Mouse (Mus musculus): Measurements from ENCODE around the gene Gm9964. TPM values are rescaled to one million over a fixed set of nuclear protein-coding genes. Genes with fewer than 3 reads are reported as not detected.

The Gm9964 gene
- polyA plus RNA-seq, 1 experiment from 2014 or later: not detected

- Histone ChIP-seq H3K4me2 (no peak overlapping the region), H3K27ac (no peak overlapping the region), H3K9ac (no peak overlapping the region), H3K4me3 (no peak overlapping the region), H3K36me3 (ENCODE audit: poor library complexity, severe bottlenecking) (no peaks in the 10 kb centered on the region), H3K4me1 (no peaks in the 10 kb centered on the region), H3K27me3 (no peaks in the 10 kb centered on the region), H3K9me3 (replicated peaks) (no peaks in the 10 kb centered on the region)
- no peak for ATAC-seq
- 94% methylated on average over 3 of the region's 3 CpGs for WGBS
These were observed 3.7 kb downstream of the Gm9964 start for GRCm38 (mm10) chr11:79293025-79293424.

GRCm38 (mm10) chr11:79292130-79292529 is 4.6 kb downstream of the Gm9964 start:
- Histone ChIP-seq H3K4me2 (no peak overlapping the region), H3K4me1 (no peaks in the 10 kb centered on the region), H3K36me3 (ENCODE audit: poor library complexity, severe bottlenecking) (no peaks in the 10 kb centered on the region), H3K9ac (no peak overlapping the region), H3K4me3 (no peak overlapping the region), H3K27me3 (no peaks in the 10 kb centered on the region), H3K27ac (no peak overlapping the region), H3K9me3 (replicated peaks) (no peaks in the 10 kb centered on the region)
- ATAC-seq: no peak
- 84% methylated on average over 3 of the region's 3 CpGs for WGBS

DNA sequence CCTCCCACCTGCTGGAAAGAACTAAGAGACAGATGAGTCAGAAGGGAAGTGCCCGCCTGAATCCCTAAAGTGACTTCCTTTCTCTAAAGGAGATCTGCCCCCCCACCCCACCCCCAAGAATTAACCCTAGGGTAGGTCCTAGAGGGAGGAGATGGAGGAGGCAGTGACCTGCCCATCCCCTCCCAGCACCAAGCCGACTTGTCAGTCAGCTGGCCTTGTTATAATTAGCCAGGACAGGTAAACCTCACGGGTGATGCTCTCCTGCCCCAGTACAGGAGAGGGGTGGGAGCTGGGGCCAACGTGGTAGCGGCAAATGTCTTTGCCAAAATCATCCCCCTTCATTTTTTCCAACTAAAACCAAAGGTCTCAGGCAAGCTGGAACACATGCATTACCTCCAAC is 5.1 kb downstream of the Gm9964 start:
- no peaks in the 10 kb centered on the region for H3K27me3 ChIP-seq
- WGBS: 72% methylated on average over 5 of the region's 5 CpGs
- H3K27ac ChIP-seq: no peak overlapping the region

DNA sequence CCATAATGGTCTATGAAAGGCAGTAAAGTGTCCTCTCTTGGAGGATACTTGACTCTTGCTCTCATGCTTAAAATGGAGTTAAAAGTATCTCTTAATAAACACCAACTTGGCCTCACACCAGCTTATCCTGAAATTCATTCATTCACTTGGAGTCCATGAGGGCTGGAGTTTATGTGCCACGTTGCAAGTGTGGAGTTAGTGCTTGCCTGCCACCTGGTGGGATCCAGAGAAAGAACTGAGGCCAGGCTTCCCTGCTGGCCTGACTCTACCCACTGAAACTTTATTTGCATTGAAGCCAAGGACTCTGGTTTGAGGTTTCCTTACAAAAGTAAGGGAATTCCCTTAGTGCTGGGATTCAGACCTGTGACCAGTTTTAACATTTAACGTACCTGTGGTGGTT is 6.2 kb downstream of the Gm9964 start:
- no peak overlapping the region for H3K9ac ChIP-seq
- no peaks in the 10 kb centered on the region for H3K36me3 ChIP-seq (ENCODE audit: poor library complexity, severe bottlenecking)
- H3K4me1 ChIP-seq: no peaks in the 10 kb centered on the region
- WGBS: 50% methylated on average over 2 of the region's 2 CpGs
- no peaks in the 10 kb centered on the region for H3K9me3 ChIP-seq (replicated peaks)
- no peaks in the 10 kb centered on the region for H3K27me3 ChIP-seq
- no peak overlapping the region for H3K4me2 ChIP-seq
- H3K4me3 ChIP-seq: no peak overlapping the region
- H3K27ac ChIP-seq: no peak overlapping the region
- ATAC-seq: no peak

More for the DNA sequence above, 5.1 kb downstream of the Gm9964 start:
- Histone ChIP-seq H3K4me3 (no peak overlapping the region), H3K36me3 (ENCODE audit: poor library complexity, severe bottlenecking) (no peaks in the 10 kb centered on the region), H3K9ac (no peak overlapping the region), H3K4me2 (no peak overlapping the region), H3K4me1 (no peaks in the 10 kb centered on the region), H3K9me3 (replicated peaks) (no peaks in the 10 kb centered on the region)
- no peak for ATAC-seq

DNA sequence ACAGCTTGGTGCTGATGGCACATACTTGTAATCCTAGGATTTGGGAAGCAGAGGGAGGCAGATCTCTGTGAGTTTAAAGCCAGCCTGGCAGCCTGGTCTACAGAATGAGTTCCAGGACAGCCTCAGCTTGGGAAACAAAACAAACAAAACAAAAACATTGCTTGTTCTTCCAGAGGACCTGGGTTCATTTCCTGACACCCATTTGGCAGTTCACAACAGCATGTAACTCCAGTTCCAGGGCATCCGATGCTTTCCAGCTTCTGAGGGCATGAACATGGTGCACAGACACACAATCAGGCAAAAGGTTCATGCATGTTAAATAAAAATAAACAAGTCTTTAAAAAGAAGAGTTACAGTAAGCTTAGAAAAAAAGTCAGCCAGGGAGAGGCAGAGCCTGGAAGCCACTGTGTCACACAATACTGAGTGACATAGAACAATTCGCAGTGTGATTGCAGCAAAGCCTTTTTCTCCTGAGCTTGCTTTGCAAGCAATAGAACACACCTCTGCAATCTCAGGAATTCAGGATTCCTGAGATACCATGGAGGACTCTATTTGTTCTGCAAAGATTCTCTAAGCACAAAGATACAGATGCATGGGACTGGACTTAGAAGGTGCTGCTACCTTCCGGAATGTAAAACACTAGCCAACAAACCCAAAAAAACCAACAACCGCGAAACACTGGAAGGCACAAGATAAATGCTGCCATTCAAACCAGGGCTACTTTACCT is 7.6 kb downstream of the Gm9964 start:
- Histone ChIP-seq H3K36me3 (ENCODE audit: poor library complexity, severe bottlenecking) (no peaks in the 10 kb centered on the region), H3K27ac (no peak overlapping the region), H3K9me3 (replicated peaks) (0 out of 2 replicates have a peak, but pooled peaks cover under 1% of the 10 kb centered on the region), H3K27me3 (no peaks in the 10 kb centered on the region), H3K4me3 (no peak overlapping the region), H3K9ac (no peak overlapping the region), H3K4me2 (no peak overlapping the region), H3K4me1 (no peaks in the 10 kb centered on the region)
- WGBS: 94% methylated on average over 5 of the region's 5 CpGs
- no peak for ATAC-seq

DNA sequence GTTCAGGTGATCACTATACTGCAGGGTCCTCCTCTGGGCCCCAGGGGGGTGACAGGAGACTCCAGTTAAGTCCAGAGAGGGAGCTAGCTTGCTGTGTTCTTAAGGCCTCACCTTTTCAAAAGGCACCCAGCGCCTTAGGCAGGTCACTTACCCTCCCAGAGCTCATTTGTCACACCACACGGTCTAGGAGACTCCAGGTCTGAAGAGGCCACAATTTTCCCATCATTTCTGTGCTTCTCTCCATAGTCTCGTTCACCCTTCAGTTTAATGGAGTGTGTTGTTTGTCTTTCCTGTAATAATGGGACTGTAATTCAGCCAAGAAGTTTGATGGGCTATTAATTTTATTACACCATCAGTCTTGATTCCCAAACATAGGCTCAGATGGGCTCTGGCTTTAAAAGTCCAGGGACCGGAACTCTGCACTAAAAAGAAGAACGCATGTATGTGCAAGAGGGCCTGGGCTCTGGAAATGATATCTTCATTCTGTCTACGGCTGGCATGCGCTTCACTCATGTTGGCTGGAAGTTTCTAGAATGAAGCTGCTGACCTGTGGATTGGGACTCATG is 8.3 kb downstream of the Gm9964 start:
- 82% methylated on average over 7 of the region's 7 CpGs for WGBS
- H3K4me2 ChIP-seq: no peak overlapping the region
- no peaks in the 10 kb centered on the region for H3K27me3 ChIP-seq

DNA sequence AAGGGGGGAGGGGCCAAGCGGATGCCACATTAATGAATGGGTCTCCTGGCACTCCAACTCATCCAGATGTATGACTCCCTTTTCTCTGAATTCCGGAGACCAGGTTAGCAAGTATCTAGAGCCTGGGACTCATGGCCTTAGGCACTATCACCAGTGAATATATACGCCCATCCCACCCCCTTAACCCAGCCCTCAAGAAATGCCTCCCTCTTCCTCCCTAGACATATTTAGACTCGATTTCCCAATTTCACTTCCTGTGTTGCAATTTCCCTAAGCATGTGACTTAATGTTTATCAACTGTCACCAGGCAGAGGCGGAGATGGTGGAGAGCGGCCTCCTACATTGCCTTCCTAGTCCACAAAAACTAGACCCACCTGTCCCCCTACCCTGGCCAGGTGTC is 9.3 kb downstream of the Gm9964 start:
- Histone ChIP-seq H3K27ac (no peak overlapping the region), H3K4me1 (no peaks in the 10 kb centered on the region), H3K36me3 (ENCODE audit: poor library complexity, severe bottlenecking) (no peaks in the 10 kb centered on the region), H3K27me3 (no peaks in the 10 kb centered on the region), H3K4me2 (no peak overlapping the region), H3K4me3 (no peak overlapping the region), H3K9me3 (replicated peaks) (0 out of 2 replicates have a peak, but pooled peaks cover 4% of the 10 kb centered on the region), H3K9ac (no peak overlapping the region)
- no peak for ATAC-seq
- WGBS: 83% methylated on average over 6 of the region's 6 CpGs

More for the DNA sequence above, 8.3 kb downstream of the Gm9964 start:
- H3K9me3 ChIP-seq (replicated peaks): 0 out of 2 replicates have a peak, but pooled peaks cover 4% of the 10 kb centered on the region
- H3K36me3 ChIP-seq (ENCODE audit: poor library complexity, severe bottlenecking): no peaks in the 10 kb centered on the region
- H3K27ac ChIP-seq: no peak overlapping the region
- H3K9ac ChIP-seq: no peak overlapping the region
- H3K4me1 ChIP-seq: no peaks in the 10 kb centered on the region
- no peak for ATAC-seq
- H3K4me3 ChIP-seq: no peak overlapping the region

DNA sequence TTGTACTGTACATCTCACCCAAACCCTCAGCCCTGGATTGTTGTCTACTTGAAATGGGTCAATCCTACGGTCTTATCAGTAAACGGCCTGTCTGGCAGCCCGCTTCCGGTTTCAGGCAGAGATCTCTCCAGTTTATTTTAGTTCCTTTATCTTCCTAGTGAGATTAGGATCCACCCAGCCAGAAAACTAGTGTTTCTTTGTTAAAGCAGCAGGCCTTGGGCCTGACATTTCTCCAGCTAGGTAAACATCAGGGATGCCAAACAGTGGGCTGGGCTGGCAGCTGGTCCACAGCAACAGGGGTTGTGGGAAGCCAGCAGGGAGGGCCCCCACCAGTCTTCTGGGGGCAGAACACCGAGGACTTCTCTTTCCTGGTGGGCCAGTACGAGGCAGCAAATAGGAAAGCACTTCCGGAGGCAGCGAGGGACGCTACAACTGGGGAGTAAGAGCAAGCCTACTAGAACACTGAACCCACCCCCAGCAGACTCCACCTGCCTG is 10.4 kb downstream of the Gm9964 start:
- 84% methylated on average over 9 of the region's 9 CpGs for WGBS
- Histone ChIP-seq H3K27ac (no peak overlapping the region), H3K36me3 (ENCODE audit: poor library complexity, severe bottlenecking) (no peaks in the 10 kb centered on the region), H3K9me3 (replicated peaks) (0 out of 2 replicates have a peak, but pooled peaks cover 4% of the 10 kb centered on the region), H3K4me2 (no peak overlapping the region), H3K4me1 (no peaks in the 10 kb centered on the region), H3K9ac (no peak overlapping the region), H3K27me3 (no peaks in the 10 kb centered on the region), H3K4me3 (no peak overlapping the region)
- no peak for ATAC-seq

DNA sequence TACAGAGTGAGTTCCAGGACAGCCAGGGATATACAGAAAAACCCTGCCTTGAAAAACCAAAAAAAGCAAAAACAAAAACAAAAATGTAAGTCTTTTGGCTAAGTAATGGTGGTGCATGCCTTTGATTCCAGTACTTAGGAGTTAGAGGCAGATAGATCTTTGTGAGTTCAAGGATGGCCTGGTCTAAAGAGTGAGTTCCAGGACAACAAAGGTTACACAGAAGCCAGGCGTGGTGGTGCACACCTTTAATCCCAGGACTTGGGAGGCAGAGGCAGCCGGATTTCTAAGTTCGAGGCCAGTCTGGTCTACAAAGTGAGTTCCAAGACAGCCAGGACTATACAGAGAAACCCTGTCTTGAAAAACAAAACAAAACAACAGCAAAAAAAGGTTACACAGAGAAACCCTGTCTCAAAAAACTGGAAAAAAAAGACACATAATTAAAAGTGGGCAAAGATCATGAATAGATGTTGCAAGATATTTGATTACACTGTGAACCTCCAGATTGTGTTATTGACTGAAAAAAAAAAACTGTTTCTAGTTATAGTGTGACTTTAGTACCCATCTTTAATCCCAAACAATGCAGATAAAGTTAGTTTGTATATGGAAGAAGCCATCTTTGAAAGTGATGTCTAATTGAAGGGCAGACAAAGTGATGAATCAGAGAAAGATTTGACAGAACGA is 13.2 kb downstream of the Gm9964 start:
- WGBS: 91% methylated on average over 4 of the region's 4 CpGs
- no peak overlapping the region for H3K27ac ChIP-seq
- H3K4me1 ChIP-seq: peaks cover 4% of the 10 kb centered on the region; the same call in 1 of the 2 replicates
- H3K4me3 ChIP-seq: no peak overlapping the region
- H3K4me2 ChIP-seq: no peak overlapping the region
- no peaks in the 10 kb centered on the region for H3K27me3 ChIP-seq
- no peak overlapping the region for H3K9ac ChIP-seq
- ATAC-seq: no peak
- H3K9me3 ChIP-seq (replicated peaks): 0 out of 2 replicates have a peak, but pooled peaks cover 4% of the 10 kb centered on the region
- H3K36me3 ChIP-seq (ENCODE audit: poor library complexity, severe bottlenecking): no peaks in the 10 kb centered on the region

- 75% methylated on average over 5 of the region's 5 CpGs for WGBS
- H3K27ac ChIP-seq: no peak overlapping the region
- H3K4me1 ChIP-seq: peaks cover 4% of the 10 kb centered on the region; the same call in 1 of the 2 replicates
- H3K9me3 ChIP-seq (replicated peaks): 0 out of 2 replicates have a peak, but pooled peaks cover 4% of the 10 kb centered on the region
- H3K4me3 ChIP-seq: no peak overlapping the region
- H3K9ac ChIP-seq: no peak overlapping the region
- H3K4me2 ChIP-seq: no peak overlapping the region
- H3K36me3 ChIP-seq (ENCODE audit: poor library complexity, severe bottlenecking): no peaks in the 10 kb centered on the region
- H3K27me3 ChIP-seq: no peaks in the 10 kb centered on the region
- ATAC-seq: no peak
These were observed 15.3 kb downstream of the Gm9964 start for GRCm38 (mm10) chr11:79281396-79281795.

DNA sequence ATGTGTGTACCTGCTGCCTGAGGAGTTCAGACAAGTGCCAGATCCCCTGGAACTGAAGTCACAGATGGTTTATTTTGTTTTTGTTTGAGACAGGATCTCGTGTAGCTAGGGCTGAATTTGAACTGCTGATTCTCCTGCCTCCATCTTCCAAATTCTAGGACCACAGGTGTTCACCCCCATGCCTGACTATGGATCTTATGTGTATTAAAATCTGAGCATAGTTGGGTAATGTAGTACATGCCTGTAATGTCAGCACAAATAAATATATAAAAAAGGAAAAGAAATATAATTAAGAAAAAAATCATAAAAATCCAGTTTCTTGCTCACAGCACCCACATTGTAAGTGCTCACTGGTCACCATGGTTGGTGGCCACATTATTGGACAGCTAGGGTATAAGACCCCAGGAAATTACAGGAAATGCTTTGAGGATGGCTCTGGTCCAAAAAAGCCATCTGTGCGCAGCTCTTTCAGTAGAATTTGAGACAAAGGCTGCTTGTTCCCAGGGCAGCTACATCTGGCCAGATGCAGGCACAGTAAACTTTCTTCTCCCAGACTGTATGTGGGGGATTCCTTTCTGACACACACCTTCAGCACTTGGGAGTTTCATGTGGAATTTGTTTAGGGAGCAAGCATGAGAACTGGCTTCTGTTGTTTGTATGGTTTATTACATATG is 16.8 kb downstream of the Gm9964 start:
- no peak overlapping the region for H3K4me2 ChIP-seq
- no peak overlapping the region for H3K9ac ChIP-seq
- no peak overlapping the region for H3K4me3 ChIP-seq
- no peak for ATAC-seq
- H3K36me3 ChIP-seq (ENCODE audit: poor library complexity, severe bottlenecking): no peaks in the 10 kb centered on the region
- 52% methylated on average over 2 of the region's 2 CpGs for WGBS
- H3K27me3 ChIP-seq: no peaks in the 10 kb centered on the region
- H3K27ac ChIP-seq: no peak overlapping the region
- H3K4me1 ChIP-seq: peaks cover 4% of the 10 kb centered on the region; the same call in 1 of the 2 replicates
- H3K9me3 ChIP-seq (replicated peaks): 0 out of 2 replicates have a peak, but pooled peaks cover 4% of the 10 kb centered on the region

GRCm38 (mm10) chr11:79273757-79274156 is 22.9 kb downstream of the Gm9964 start:
- H3K9me3 ChIP-seq (replicated peaks): no peaks in the 10 kb centered on the region
- no peak overlapping the region for H3K4me2 ChIP-seq
- no peak overlapping the region for H3K27ac ChIP-seq
- ATAC-seq: no peak
- H3K9ac ChIP-seq: no peak overlapping the region
- no peak overlapping the region for H3K4me3 ChIP-seq
- WGBS: 85% methylated on average over 4 of the region's 4 CpGs
- no peaks in the 10 kb centered on the region for H3K36me3 ChIP-seq (ENCODE audit: poor library complexity, severe bottlenecking)
- H3K27me3 ChIP-seq: no peaks in the 10 kb centered on the region
- no peaks in the 10 kb centered on the region for H3K4me1 ChIP-seq

All from forebrain, embryonic 13.5 days (tissue).